Mouse (Mus musculus) embryonic fibroblast, embryonic 13.5 days (primary cell): ENCODE data around the gene Ino80d.

ENCODE experiments used
- CTCF ChIP-seq: IDR thresholded peaks from 2 replicates; pipeline ENCODE4 v1.5.1; 2011; ENCODE audit warnings: mild to moderate bottlenecking, control low read depth, low read length, moderate library complexity, borderline replicate concordance; ENCODE audit not compliant: insufficient read depth
- POLR2A ChIP-seq: IDR thresholded peaks from 2 replicates; pipeline ENCODE4 v1.6.1; 2011; ENCODE audit warnings: low read depth, mild to moderate bottlenecking, control low read depth, low read length, moderate library complexity

DNA sequence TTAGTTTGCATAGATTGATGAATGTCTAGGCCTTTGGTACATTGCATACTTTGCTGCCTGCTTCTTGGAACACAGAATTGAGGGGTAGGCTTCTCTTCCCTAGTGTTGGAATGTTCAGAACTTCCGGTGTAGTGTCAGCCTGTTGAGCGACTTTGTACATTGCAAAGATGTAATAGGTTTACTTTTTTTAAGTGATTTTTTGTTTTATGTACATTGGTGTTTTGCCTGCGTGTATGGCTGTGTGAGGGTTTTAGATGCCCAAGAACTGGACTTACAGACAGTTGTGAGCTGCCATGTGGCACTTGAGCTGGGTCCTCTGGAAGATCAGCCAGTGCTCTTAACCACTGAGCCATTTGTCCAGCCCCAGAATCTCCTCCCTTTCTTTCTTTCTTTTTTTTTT, 1.1 kb upstream of the Ino80d start:
- no peak for TF ChIP-seq CTCF
- TF ChIP-seq POLR2A = no peak
